Mouse (Mus musculus) limb, embryonic 12.5 days (tissue): ENCODE results near the gene Dis3. TPM values are rescaled to one million over a fixed set of nuclear protein-coding genes. Genes with fewer than 3 reads are reported as not detected.
A peak's percentile ranks its signal among the peaks of the same experiment; 100 is the strongest.

Experiments
- ATAC-seq: fragments of 200-750 bp; cut with Nextera tagmentation; 2 replicates; pipeline ENCODE4 v1.8.0; 2017; ENCODE audit warnings: low read depth, moderate TSS enrichment; ENCODE audit not compliant: insufficient number of reproducible peaks, insufficient read depth, low FRiP score, low TSS enrichment
- H3K27ac ChIP-seq: fragments of 300-500 bp; sonication (generic); 2 replicates; pipeline ENCODE4 v1.5.1; 2016; ENCODE audit warnings: mild to moderate bottlenecking, moderate library complexity
- H3K27me3 ChIP-seq: fragments of 300-500 bp; sonication (generic); 2 replicates; pipeline ENCODE4 v1.6.1; 2016; ENCODE audit warnings: mild to moderate bottlenecking, moderate library complexity
- H3K36me3 ChIP-seq: fragments of 300-500 bp; sonication (generic); 2 replicates; pipeline ENCODE4 v1.6.1; 2016; ENCODE audit warnings: mild to moderate bottlenecking, moderate library complexity
- H3K4me1 ChIP-seq: fragments of 300-500 bp; sonication (generic); replicated peaks from 2 replicates; pipeline ENCODE4 v1.6.1; 2016
- H3K4me2 ChIP-seq: fragments of 300-500 bp; sonication (generic); 2 replicates; pipeline ENCODE4 v1.6.1; 2016; ENCODE audit warnings: mild to moderate bottlenecking, moderate library complexity
- H3K4me3 ChIP-seq: fragments of 300-500 bp; sonication (generic); replicated peaks from 2 replicates; pipeline ENCODE4 v1.5.1; 2016; ENCODE audit warnings: mild to moderate bottlenecking
- H3K9ac ChIP-seq: fragments of 300-500 bp; sonication (generic); replicated peaks from 2 replicates; pipeline ENCODE4 v1.6.1; 2016; ENCODE audit warnings: mild to moderate bottlenecking, moderate library complexity
- H3K9me3 ChIP-seq: fragments of 300-500 bp; sonication (generic); 2 replicates; pipeline ENCODE4 v1.6.1; 2016; ENCODE audit warnings: mild to moderate bottlenecking, moderate library complexity
- WGBS: fragments of 180-500 bp; shearing (Covaris S2); methylation state at CpG from one replicate; pipeline ENCODE4 v1.1.7; 2016; 5-methylcytosine and 5-hydroxymethylcytosine counted together
- polyA plus RNA-seq: library from polyadenylated mRNA; unstranded; fragments of >200 nt; fragmentation: Nextera tagmentation; extraction: Ambion mirVana; gene quantifications from 2 replicates; pipeline ENCODE4 v1.2.1, GENCODE M21; 2016

Gene Dis3
- polyA plus RNA-seq, 1 experiment from 2014 or later, result 45.9 TPM

GRCm38 (mm10) chr14:99121584-99122339, 22.2 kb upstream of the Dis3 start:
- WGBS, result 89% methylated on average over 11 of the region's 11 CpGs
- Histone ChIP-seq H3K27ac (no peak overlapping the region), H3K4me1 (no peaks in the 10 kb centered on the region), H3K4me2 (no peak overlapping the region), H3K4me3 (no peak overlapping the region), H3K9me3 (no peaks in the 10 kb centered on the region), H3K27me3 (no peaks in the 10 kb centered on the region), H3K36me3 (peaks cover 19% of the 10 kb centered on the region), H3K9ac (no peak overlapping the region)
- ATAC-seq, result no peak

GRCm38 (mm10) chr14:99117576-99117975, 18.0 kb upstream of the Dis3 start:
- 80% methylated on average over 4 of the region's 4 CpGs for WGBS
- H3K4me2 ChIP-seq, result no peak overlapping the region
- H3K4me1 ChIP-seq, result no peaks in the 10 kb centered on the region
- ATAC-seq, result no peak
- H3K27me3 ChIP-seq, result no peaks in the 10 kb centered on the region
- no peak overlapping the region for H3K9ac ChIP-seq
- H3K4me3 ChIP-seq, result no peak overlapping the region
- peaks cover 47% of the 10 kb centered on the region for H3K36me3 ChIP-seq
- no peaks in the 10 kb centered on the region for H3K9me3 ChIP-seq
- H3K27ac ChIP-seq, result no peak overlapping the region

- no peak for ATAC-seq
- 92% methylated on average over 6 of the region's 6 CpGs for WGBS
- Histone ChIP-seq H3K9ac (no peak overlapping the region), H3K4me1 (no peaks in the 10 kb centered on the region), H3K4me3 (no peak overlapping the region), H3K27me3 (no peaks in the 10 kb centered on the region), H3K36me3 (peaks cover 85% of the 10 kb centered on the region), H3K27ac (no peak overlapping the region), H3K4me2 (no peak overlapping the region), H3K9me3 (no peaks in the 10 kb centered on the region)
Observed at GRCm38 (mm10) chr14:99108762-99109161, 9.2 kb upstream of the Dis3 start.

- H3K4me2 ChIP-seq, result no peak overlapping the region
- H3K9me3 ChIP-seq, result no peaks in the 10 kb centered on the region
- H3K4me1 ChIP-seq, result no peaks in the 10 kb centered on the region
- peaks cover 87% of the 10 kb centered on the region for H3K36me3 ChIP-seq
- no peak overlapping the region for H3K4me3 ChIP-seq
- H3K9ac ChIP-seq, result no peak overlapping the region
- no peak for ATAC-seq
- H3K27ac ChIP-seq, result no peak overlapping the region
- WGBS, result 85% methylated on average over 2 of the region's 2 CpGs
- no peaks in the 10 kb centered on the region for H3K27me3 ChIP-seq
Observed at GRCm38 (mm10) chr14:99107631-99108187, 8.1 kb upstream of the Dis3 start.

- Histone ChIP-seq H3K4me2 (no peak overlapping the region), H3K27me3 (no peaks in the 10 kb centered on the region), H3K9ac (no peak overlapping the region), H3K36me3 (peaks cover 87% of the 10 kb centered on the region), H3K27ac (no peak overlapping the region), H3K4me3 (no peak overlapping the region), H3K4me1 (no peaks in the 10 kb centered on the region), H3K9me3 (no peaks in the 10 kb centered on the region)
- ATAC-seq, result no peak
- WGBS, result 92% methylated on average over 2 of the region's 2 CpGs
Observed at GRCm38 (mm10) chr14:99106671-99107070, 7.1 kb upstream of the Dis3 start.

- Histone ChIP-seq H3K4me1 (no peaks in the 10 kb centered on the region), H3K4me3 (no peak overlapping the region), H3K4me2 (no peak overlapping the region), H3K36me3 (peaks cover 70% of the 10 kb centered on the region), H3K9me3 (no peaks in the 10 kb centered on the region), H3K9ac (no peak overlapping the region), H3K27ac (no peak overlapping the region), H3K27me3 (no peaks in the 10 kb centered on the region)
- no peak for ATAC-seq
- 93% methylated on average over 6 of the region's 6 CpGs for WGBS
Observed at GRCm38 (mm10) chr14:99104542-99105123, 5.1 kb upstream of the Dis3 start.

- no peak overlapping the region for H3K27ac ChIP-seq
- no peak for ATAC-seq
- H3K9me3 ChIP-seq, result no peaks in the 10 kb centered on the region
- peaks cover 60% of the 10 kb centered on the region for H3K36me3 ChIP-seq
- H3K4me1 ChIP-seq, result peaks cover 8% of the 10 kb centered on the region
- H3K27me3 ChIP-seq, result no peaks in the 10 kb centered on the region
- H3K4me3 ChIP-seq, result no peak overlapping the region
- WGBS, result 94% methylated on average over 4 of the region's 4 CpGs
- H3K4me2 ChIP-seq, result no peak overlapping the region
- H3K9ac ChIP-seq, result no peak overlapping the region
Observed at GRCm38 (mm10) chr14:99103050-99103449, 3.5 kb upstream of the Dis3 start.

GRCm38 (mm10) chr14:99099967-99100587, 507 bp upstream of the Dis3 start:
- ATAC-seq, result no peak
- no peaks in the 10 kb centered on the region for H3K9me3 ChIP-seq
- 6% methylated on average over 20 of the region's 20 CpGs for WGBS
- H3K36me3 ChIP-seq, result peaks cover 62% of the 10 kb centered on the region
- H3K4me2 ChIP-seq, result peak overlapping the region; percentile 79
- no peaks in the 10 kb centered on the region for H3K27me3 ChIP-seq
- no peak overlapping the region for H3K27ac ChIP-seq
- H3K4me3 ChIP-seq, result peak overlapping the region; percentile 92
- H3K4me1 ChIP-seq, result peaks cover 8% of the 10 kb centered on the region
- peak overlapping the region; percentile 86 for H3K9ac ChIP-seq

GRCm38 (mm10) chr14:99088947-99089346, 10.6 kb downstream of the Dis3 start:
- Histone ChIP-seq H3K4me3 (no peak overlapping the region), H3K36me3 (peaks cover 77% of the 10 kb centered on the region), H3K4me1 (no peaks in the 10 kb centered on the region), H3K27me3 (no peaks in the 10 kb centered on the region), H3K4me2 (no peak overlapping the region), H3K9ac (no peak overlapping the region), H3K9me3 (no peaks in the 10 kb centered on the region), H3K27ac (no peak overlapping the region)
- WGBS, result 91% methylated on average over 7 of the region's 7 CpGs
- ATAC-seq, result no peak

- no peak for ATAC-seq
- 78% methylated on average over 4 of the region's 4 CpGs for WGBS
- H3K4me2 ChIP-seq, result no peak overlapping the region
Observed at GRCm38 (mm10) chr14:99071146-99071545, 28.4 kb downstream of the Dis3 start.

GRCm38 (mm10) chr14:99063091-99063490, 36.5 kb downstream of the Dis3 start:
- Histone ChIP-seq H3K4me1 (no peaks in the 10 kb centered on the region), H3K4me3 (no peak overlapping the region), H3K9me3 (no peaks in the 10 kb centered on the region), H3K4me2 (no peak overlapping the region), H3K9ac (no peak overlapping the region), H3K27me3 (no peaks in the 10 kb centered on the region), H3K36me3 (peaks cover 72% of the 10 kb centered on the region), H3K27ac (no peak overlapping the region)
- ATAC-seq, result no peak
- 95% methylated on average over 2 of the region's 2 CpGs for WGBS

More at GRCm38 (mm10) chr14:99071146-99071545, 28.4 kb downstream of the Dis3 start:
- no peak overlapping the region for H3K27ac ChIP-seq
- no peaks in the 10 kb centered on the region for H3K9me3 ChIP-seq
- no peak overlapping the region for H3K9ac ChIP-seq
- H3K4me3 ChIP-seq, result no peak overlapping the region
- peaks cover 77% of the 10 kb centered on the region for H3K36me3 ChIP-seq
- H3K4me1 ChIP-seq, result no peaks in the 10 kb centered on the region
- no peaks in the 10 kb centered on the region for H3K27me3 ChIP-seq
